Mouse (Mus musculus): Measurements from ENCODE around the gene Tsc22d4.
A peak's percentile ranks its signal among the peaks of the same experiment; 100 is the strongest.

Tsc22d4 gene

GRCm38 (mm10) chr5:137788946-137789531 is 43.5 kb downstream of the Tsc22d4 start:
- DNase-seq (ENCODE audit: low spot score): no peak

- DNase-seq (ENCODE audit: low spot score): no peak
Measured at GRCm38 (mm10) chr5:137791553-137791952, 46.0 kb downstream of the Tsc22d4 start.

DNA sequence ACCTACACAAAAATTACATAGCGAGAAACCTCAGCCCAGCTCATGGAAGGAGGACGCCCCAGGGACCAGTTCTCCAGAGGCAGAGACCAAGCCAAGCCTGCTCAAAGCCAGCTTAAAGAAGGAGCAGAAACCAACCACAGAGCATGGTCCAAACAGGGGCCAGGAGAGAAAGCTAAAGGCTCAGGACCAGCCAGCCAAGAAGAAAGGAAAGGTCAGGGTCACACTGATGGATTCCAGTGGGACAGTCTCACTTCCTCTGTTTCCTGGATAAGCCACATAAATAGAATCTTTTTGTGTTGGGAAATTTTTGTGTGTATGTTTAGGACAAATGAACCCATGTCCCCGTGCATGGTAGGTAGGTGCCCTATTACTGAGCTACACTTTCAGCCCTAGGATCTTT is 51.1 kb downstream of the Tsc22d4 start:
- no peak for DNase-seq (ENCODE audit: low spot score)

DNA sequence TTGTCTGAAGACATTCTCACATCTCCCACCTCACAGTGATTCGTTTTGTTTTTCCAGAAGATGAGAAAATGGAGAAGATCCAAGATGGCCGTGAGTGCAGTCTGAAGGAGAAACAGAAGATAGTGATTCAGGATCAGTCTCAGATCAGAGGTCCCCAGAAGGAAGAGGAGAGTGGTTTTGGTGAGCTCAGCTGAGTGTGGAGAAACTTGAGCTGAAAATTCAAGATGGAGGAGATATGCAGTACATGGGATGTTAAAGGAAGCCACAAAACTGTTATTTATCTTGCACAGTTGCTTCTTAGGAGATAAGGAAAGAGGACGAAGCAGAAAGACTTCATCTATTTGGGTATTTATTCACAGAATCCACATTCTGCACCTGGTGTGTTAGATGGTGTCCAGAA is 55.4 kb downstream of the Tsc22d4 start:
- no peak for DNase-seq (ENCODE audit: low spot score)

GRCm38 (mm10) chr5:137806158-137806557 is 60.6 kb downstream of the Tsc22d4 start:
- DNase-seq (ENCODE audit: low spot score): no peak

- no peak for DNase-seq (ENCODE audit: low spot score)
Measured at GRCm38 (mm10) chr5:137808316-137808715, 62.8 kb downstream of the Tsc22d4 start.

- peak; percentile 25 for DNase-seq (ENCODE audit: low spot score)
Measured at GRCm38 (mm10) chr5:137817466-137818222, 72.1 kb downstream of the Tsc22d4 start.

Data from testis, postnatal 10 days (tissue).